Mouse (Mus musculus) layer of hippocampus, adult 18-20 months (tissue): ENCODE data around the gene Duoxa1. TPM values are rescaled to one million over a fixed set of nuclear protein-coding genes. Genes with fewer than 3 reads are reported as not detected.
A peak's percentile ranks its signal among the peaks of the same experiment; 100 is the strongest.

Source experiments
- DNase-seq, 2 experiments: peaks; one replicate each; pipeline ENCODE4 v3.0.0; 2022; ENCODE audit warnings: low spot score in 2 of 2
- total RNA-seq, 2 experiments: library from RNA; stranded (reverse); gene quantifications; 2 replicates each; pipeline ENCODE4 v1.2.3; 2021

Gene Duoxa1
- total RNA-seq, 2 experiments from 2014 or later, result 0.33 TPM; not detected in 1

GRCm38 (mm10) chr2:122298596-122299490, 14.7 kb downstream of the Duoxa1 start, which contains the start of gene Duoxa2:
TSS of gene Duoxa2 (plus strand) at chr2:122298900.
- no peak for DNase-seq

- no peak for DNase-seq
These were observed 15.4 kb downstream of the Duoxa1 start, which contains the start of gene Duox2 for GRCm38 (mm10) chr2:122298096-122298499. TSS of gene Duox2 (minus strand) at chr2:122298449.

DNA sequence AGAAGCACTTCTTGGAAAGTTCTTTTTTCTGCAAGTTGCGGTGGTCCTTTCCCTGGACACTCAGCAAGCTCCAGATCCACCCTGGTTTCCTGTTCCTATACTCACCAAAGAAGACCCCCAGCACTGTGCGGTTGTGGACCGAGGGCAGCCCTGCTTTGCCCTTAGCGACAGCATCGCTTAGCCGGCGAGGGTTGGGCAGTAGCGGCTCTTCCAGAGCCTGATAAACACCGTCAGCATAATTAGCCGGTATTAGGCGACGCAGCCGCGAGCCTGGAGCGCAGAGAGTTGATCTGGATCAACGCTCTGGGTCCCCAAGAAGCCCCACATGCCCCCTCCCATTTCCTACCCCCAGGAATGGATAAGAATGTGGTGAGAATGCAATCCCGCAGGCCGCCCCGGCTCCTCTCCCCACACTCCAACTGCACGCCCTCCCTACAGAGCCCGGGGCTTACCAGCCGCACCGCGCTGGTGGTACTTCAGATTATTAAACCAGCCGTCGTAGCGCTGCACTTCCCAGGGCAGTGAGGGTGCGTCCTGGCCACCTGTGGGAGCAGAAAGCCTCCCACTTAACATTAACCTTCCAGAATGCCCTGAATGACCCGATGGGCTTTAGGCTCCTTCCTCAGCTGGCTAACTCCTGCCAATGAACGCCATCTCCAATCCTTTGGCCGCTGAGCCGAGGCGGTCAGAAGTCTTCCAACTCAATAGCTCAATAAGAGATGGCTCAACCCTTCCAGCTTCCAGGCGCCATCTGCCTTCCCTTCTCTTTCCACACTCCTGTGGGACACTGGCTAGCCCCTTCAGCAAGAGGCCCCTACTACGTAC, 16.0 kb downstream of the Duoxa1 start:
- DNase-seq, result no peak

GRCm38 (mm10) chr2:122294916-122295315, 18.6 kb downstream of the Duoxa1 start:
- no peak for DNase-seq

DNA sequence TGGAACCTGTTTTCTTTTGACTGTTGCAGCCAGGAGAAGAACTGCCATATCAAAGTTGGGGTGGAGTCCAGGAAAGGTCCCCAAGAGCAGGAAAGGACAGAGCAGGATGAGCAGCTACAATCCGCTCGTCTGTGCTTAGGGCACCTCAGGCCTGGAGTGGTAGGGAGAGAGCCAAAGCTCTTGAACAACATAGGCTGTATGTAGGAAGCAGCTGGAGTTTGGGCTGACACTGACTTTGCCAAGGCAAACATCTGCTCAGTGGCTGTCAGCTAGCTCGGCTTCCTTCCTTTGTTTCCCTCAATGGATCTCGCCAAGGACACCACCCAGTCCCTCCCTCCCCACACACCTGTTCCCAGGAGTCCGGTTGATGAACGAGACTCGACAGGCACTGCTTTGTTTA, 27.4 kb downstream of the Duoxa1 start:
- no peak for DNase-seq

GRCm38 (mm10) chr2:122284091-122284490, 29.4 kb downstream of the Duoxa1 start:
- no peak for DNase-seq

- no peak for DNase-seq
These were observed 34.8 kb downstream of the Duoxa1 start for GRCm38 (mm10) chr2:122278769-122279168.

GRCm38 (mm10) chr2:122266407-122267193, 46.9 kb downstream of the Duoxa1 start:
- no peak for DNase-seq

- peak in 1 of 2 experiments; percentile 19 for DNase-seq
These were observed 48.8 kb downstream of the Duoxa1 start for GRCm38 (mm10) chr2:122264690-122265089.

DNA sequence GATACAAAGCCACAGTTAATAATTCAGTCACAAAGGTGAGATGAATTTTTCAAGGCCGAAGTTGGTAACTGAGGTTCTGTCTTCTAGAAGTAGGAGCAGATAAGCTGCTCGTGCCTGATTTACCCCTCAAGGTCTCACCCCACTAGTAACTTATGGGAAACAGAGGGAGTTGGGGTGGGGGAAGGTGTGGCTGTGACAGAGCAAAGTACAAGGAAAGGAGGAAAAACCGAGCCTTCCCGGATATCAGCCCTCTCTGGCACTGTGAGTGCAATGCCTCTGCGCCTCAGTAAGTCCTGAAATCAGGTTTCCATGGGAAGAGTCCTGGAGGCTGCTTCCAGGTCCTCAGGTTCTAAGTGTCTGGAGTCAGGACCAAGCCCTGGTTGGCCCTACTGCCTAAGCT, 52.8 kb downstream of the Duoxa1 start:
- DNase-seq, result no peak

GRCm38 (mm10) chr2:122255997-122256396, 57.5 kb downstream of the Duoxa1 start:
- peak in 1 of 2 experiments; percentile 14 for DNase-seq

Other genes starting within 250 kb of the Duoxa1 start
- gene Spg11, start 195.3 kb downstream of the Duoxa1 start, total RNA-seq, result 10 to 100 TPM; 14.3 to 14.7 TPM
- 100 to 1,000 TPM; 114 to 128 TPM for gene B2m, start 166.0 kb downstream of the Duoxa1 start, total RNA-seq
- not detected for gene Trim69, start 153.0 kb downstream of the Duoxa1 start, total RNA-seq
- gene Patl2, start 127.5 kb downstream of the Duoxa1 start, total RNA-seq, result not detected
- not detected for gene Terb2, start 127.5 kb downstream of the Duoxa1 start, total RNA-seq
- 10 to 100 TPM; 20.2 to 20.9 TPM for gene Sord, start 79.0 kb downstream of the Duoxa1 start, total RNA-seq
- gene Duox2, start 15.3 kb downstream of the Duoxa1 start, total RNA-seq, result under 1 TPM in 1 of 2 experiments, not detected in 1; 0.07 TPM
- not detected for gene Duoxa2, start 14.8 kb downstream of the Duoxa1 start, total RNA-seq
- not detected for gene Duox1, start 1.9 kb upstream of the Duoxa1 start, total RNA-seq
- 10 to 100 TPM; 58.8 to 61.2 TPM for gene Shf, start 55.4 kb upstream of the Duoxa1 start, total RNA-seq
- gene Slc28a2, start 112.7 kb upstream of the Duoxa1 start, total RNA-seq, result under 1 TPM; 0.10 to 0.13 TPM
- not detected for gene Gm14085, start 171.2 kb upstream of the Duoxa1 start, total RNA-seq